Mouse (Mus musculus) splenic B cell, adult 2 months (primary cell): Measurements from ENCODE around the gene Olfr1025-ps1.

Source experiments
- DNase-seq: peaks from one replicate; pipeline ENCODE4 v3.0.0-alpha.2; 2011; ENCODE audit warnings: low read depth, low spot score
- H3K27me3 ChIP-seq: 2 replicates; pipeline ENCODE4 v1.6.1; 2012; ENCODE audit warnings: mild to moderate bottlenecking, low read length, moderate library complexity, mixed read lengths; ENCODE audit not compliant: control insufficient read depth, poor library complexity, insufficient read depth, severe bottlenecking
- H3K36me3 ChIP-seq: 2 replicates; pipeline ENCODE4 v1.6.1; 2012; ENCODE audit warnings: mild to moderate bottlenecking, low read length, moderate library complexity, mixed read lengths; ENCODE audit not compliant: control insufficient read depth, poor library complexity, insufficient read depth, severe bottlenecking

Gene Olfr1025-ps1

DNA sequence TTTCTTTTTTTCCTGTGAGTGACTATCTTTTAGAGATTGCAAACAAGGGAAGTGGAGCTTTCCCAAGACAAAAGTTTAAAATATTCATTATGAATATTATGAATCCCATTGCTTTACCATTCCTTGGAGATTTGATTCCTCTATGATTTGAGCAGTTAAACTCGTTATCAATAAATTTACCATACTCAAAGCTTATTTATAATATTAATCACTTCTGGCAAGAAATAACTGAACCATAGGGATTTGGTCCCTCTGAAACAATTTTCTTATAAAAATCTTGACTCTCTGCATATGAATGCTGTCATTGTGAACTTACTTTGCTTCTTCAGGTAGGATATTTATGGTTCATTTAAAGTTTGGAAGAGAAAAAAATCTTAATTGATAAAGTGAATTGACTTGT lies at the start of gene Olfr1025-ps1:
Gene Olfr1025-ps1 (plus strand): TSS at position 301 of the 400 bp plus-strand sequence.
- Histone ChIP-seq H3K36me3 (no peaks in the 10 kb centered on the region), H3K27me3 (no peaks in the 10 kb centered on the region)
- no peak for DNase-seq

DNA sequence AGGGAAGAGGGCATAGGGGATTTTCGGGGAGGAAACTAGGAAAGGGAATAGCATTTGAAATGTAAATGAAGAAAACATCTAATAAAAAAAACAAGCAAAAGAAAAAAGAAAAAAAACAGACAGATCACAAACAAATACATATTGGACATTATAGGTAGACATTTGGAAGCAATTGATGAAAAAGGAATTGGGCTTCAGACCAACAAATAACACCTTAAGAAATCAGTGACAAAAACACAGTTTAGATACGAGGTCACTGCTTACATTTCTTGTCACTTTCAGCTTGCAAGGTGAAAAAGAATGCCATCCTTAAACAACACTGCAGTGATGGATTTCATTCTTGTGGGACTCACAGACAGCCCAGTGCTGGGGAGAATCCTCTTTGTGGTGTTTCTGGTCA lies 46.7 kb upstream of the Olfr1025-ps1 start, which contains the start of gene Olfr1022:
Gene Olfr1022 (plus strand): TSS at position 301 of the 400 bp plus-strand sequence.
- DNase-seq, result no peak
- no peaks in the 10 kb centered on the region for H3K36me3 ChIP-seq
- no peaks in the 10 kb centered on the region for H3K27me3 ChIP-seq

DNA sequence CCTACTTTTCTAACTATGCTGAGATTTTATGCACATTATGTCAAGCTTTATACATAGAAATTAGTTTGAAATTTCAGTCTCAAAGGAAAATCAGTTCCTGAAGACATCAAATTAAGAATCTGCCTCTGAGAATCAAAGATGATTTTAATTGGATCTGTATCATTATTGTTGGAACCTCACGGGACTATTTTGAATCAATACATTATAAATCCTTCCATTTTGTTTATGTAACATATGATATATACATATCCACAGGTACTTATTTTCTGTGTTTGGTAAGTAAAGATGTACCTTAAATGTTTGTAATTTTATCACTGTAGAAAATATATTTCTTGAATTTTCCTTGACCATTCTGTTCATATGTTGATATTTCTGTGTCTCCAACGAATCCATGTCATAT lies 29.7 kb upstream of the Olfr1025-ps1 start, which contains the start of gene Olfr1023:
Gene Olfr1023 (plus strand): TSS at position 301 of the 400 bp plus-strand sequence.
- H3K27me3 ChIP-seq, result no peaks in the 10 kb centered on the region
- DNase-seq, result no peak
- no peaks in the 10 kb centered on the region for H3K36me3 ChIP-seq

DNA sequence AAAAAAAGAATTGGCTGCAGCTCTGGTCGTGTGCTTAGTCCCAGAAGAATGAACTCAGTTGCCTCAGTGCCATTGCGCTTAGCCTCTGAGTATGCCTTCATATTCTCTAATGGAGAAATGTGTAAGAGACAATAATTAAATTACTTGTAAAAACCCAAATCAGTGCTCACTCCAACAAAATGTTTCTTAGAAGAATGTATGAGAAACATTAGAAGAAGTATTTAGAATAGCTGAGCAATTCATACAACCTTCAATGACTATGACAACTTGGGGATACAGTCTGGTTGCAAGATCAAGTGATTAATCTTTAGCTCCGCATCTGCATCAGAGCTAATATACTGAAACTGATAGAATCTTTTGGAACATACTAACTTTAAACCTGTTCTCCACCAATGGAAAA lies 10.0 kb upstream of the Olfr1025-ps1 start, which contains the start of gene Olfr1024:
Gene Olfr1024 (minus strand): TSS at position 101 of the 400 bp plus-strand sequence.
- no peak for DNase-seq

DNA sequence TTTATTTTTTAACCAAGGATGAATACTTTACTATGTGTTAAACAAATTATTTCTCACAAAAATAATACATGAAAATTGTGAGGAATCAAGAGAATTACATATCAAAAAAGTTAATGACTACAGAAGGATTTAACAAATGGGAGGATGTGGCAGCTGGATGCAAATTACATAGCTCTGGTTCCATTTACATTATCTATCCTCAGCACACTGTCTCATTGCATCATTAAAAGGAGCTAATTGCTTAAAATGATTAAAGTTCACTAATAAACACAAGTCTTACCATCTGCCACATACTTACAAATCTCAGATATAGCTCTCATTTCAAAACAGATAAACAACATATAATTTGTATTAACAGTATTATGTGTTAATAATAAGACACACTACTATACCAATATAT lies 1.8 kb upstream of the Olfr1025-ps1 start:
- Histone ChIP-seq H3K27me3 (no peaks in the 10 kb centered on the region), H3K36me3 (no peaks in the 10 kb centered on the region)
- DNase-seq, result no peak

More for the DNA sequence above, 10.0 kb upstream of the Olfr1025-ps1 start, which contains the start of gene Olfr1024:
- Histone ChIP-seq H3K36me3 (no peaks in the 10 kb centered on the region), H3K27me3 (no peaks in the 10 kb centered on the region)

DNA sequence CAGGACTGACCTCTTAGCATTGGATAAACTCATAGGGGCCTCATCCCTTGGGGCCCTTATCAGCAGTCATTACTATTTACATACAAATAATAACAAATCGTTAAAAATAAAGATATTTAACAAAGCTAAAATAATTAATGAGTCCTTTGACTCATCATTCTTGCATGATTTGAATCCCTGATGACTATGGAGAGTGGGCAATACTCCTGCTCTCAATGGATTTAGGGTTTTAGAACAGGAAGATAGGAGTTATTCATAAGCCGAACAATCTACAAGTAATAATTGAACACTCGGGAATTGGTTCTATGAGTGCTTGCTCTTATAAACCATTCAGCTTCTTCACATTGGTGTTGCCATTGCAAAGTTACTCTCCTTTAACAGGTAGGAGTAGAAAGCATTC lies 6.3 kb downstream of the Olfr1025-ps1 start, which contains the start of gene Olfr1026:
Gene Olfr1026 (plus strand): TSS at position 301 of the 400 bp plus-strand sequence.
- no peaks in the 10 kb centered on the region for H3K27me3 ChIP-seq
- no peaks in the 10 kb centered on the region for H3K36me3 ChIP-seq
- DNase-seq, result no peak

DNA sequence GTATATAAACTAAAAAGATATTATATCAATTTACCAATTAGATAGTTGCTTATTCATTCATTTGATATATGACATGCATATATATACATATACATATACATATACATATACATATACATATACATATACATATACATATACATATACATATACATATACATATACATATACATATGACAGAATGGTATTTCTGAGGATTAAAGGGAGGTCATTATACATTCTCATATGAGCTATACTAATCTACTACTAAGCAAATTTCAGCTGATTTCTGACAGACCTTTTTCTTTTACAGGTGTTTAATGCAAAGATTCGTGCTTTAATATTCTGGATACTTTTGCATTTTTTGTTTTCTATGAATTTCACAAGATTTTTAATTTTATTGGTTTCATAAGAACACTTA lies 35.1 kb downstream of the Olfr1025-ps1 start, which contains the start of gene Olfr1028:
Gene Olfr1028 (plus strand): TSS at position 301 of the 400 bp plus-strand sequence.
- H3K27me3 ChIP-seq, result no peaks in the 10 kb centered on the region
- DNase-seq, result no peak

More for the DNA sequence above, 35.1 kb downstream of the Olfr1025-ps1 start, which contains the start of gene Olfr1028:
- no peaks in the 10 kb centered on the region for H3K36me3 ChIP-seq
